Mouse (Mus musculus) testis, adult 2 months (tissue): ENCODE measurements around the gene Gm17660. TPM values are rescaled to one million over a fixed set of nuclear protein-coding genes. Genes with fewer than 3 reads are reported as not detected.

Experiments used
- H3K27ac ChIP-seq: fragments of 200-500 bp; 2 replicates; pipeline ENCODE4 v1.5.1; 2012; ENCODE audit warnings: low read depth, low read length; ENCODE audit not compliant: control insufficient read depth, insufficient read depth
- H3K27me3 ChIP-seq: fragments of 200-500 bp; 2 replicates; pipeline ENCODE4 v1.6.1; 2012; ENCODE audit warnings: mild to moderate bottlenecking, low read length, moderate library complexity; ENCODE audit not compliant: control insufficient read depth, insufficient read depth
- H3K36me3 ChIP-seq: fragments of 200-500 bp; 2 replicates; pipeline ENCODE4 v1.6.1; 2012; ENCODE audit warnings: mild to moderate bottlenecking, low read length; ENCODE audit not compliant: control insufficient read depth, insufficient read depth
- H3K4me1 ChIP-seq: fragments of 200-500 bp; 2 replicates; pipeline ENCODE4 v1.6.1; 2012; ENCODE audit warnings: low read length; ENCODE audit not compliant: control insufficient read depth, insufficient read depth
- H3K4me3 ChIP-seq: fragments of 200-500 bp; 2 replicates; pipeline ENCODE4 v1.5.1; 2012; ENCODE audit warnings: low read depth, mild to moderate bottlenecking, low read length, moderate library complexity, mixed read lengths; ENCODE audit not compliant: control insufficient read depth
- CTCF ChIP-seq: fragments of 200-500 bp; IDR thresholded peaks from 2 replicates; pipeline ENCODE4 v1.5.1; 2012; ENCODE audit warnings: low read depth, mild to moderate bottlenecking, inconsistent platforms, low read length, moderate library complexity; ENCODE audit not compliant: control insufficient read depth, insufficient read depth, insufficient replicate concordance
- POLR2A ChIP-seq: fragments of 200-500 bp; IDR thresholded peaks from 2 replicates; pipeline ENCODE4 v1.6.1; 2012; ENCODE audit warnings: low read depth, mild to moderate bottlenecking, inconsistent platforms, low read length, moderate library complexity; ENCODE audit not compliant: control insufficient read depth
- polyA plus RNA-seq: library from polyadenylated mRNA; depleted of rRNA; stranded (reverse); fragments of >200 nt; gene quantifications from 2 replicates; pipeline ENCODE4 v1.2.3, GENCODE M21; 2012

The Gm17660 gene
- polyA plus RNA-seq, 1 experiment, result 0.62 TPM

DNA sequence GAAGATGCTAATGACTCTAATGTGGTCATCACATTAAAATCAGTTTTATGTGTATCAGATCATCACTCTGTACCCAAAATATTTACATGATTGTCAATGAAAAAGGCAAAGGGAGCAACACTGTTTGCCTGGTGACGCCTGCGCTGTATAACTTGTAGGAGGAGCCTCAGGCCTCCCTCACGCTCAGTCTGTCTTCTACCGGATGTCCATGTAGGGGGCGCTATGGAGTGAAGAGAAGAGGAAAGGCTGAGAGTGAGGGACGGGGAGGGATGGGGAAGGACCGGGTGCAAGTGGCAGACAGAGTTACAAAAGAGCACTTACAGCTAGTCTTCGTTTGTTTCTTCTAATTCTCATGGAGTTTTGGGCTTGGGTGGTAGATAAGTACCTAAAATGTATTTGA lies 24.5 kb downstream of the Gm17660 start:
- no peaks in the 10 kb centered on the region; the same call in 1 of the 2 replicates for H3K4me1 ChIP-seq
- peaks cover 1% of the 10 kb centered on the region; the same call in 1 of the 2 replicates for H3K36me3 ChIP-seq
- H3K27ac ChIP-seq, result no peak overlapping the region
- H3K27me3 ChIP-seq, result no peaks in the 10 kb centered on the region
- TF ChIP-seq CTCF (peak; percentile 66; the same call in 1 of the 2 replicates), POLR2A (no peak)
- H3K4me3 ChIP-seq, result no peak overlapping the region

DNA sequence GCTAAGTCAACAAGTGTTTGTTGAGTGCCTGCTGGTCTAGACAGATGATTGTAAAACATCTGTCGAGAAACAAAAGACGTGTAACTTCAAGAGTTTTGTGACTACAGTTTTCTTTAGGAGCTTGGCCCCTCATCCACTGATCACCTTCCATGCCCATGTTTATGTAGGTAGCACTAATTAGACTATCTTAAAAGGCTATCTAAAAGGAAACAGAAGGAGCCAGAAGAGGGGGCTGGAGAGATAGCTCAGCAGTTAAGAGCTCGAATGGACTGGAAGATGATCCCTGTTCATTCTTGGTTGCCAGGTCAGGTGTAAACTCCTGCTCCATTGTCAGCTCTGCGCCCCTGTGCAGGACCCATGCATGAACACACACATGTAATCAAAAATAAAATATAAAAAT lies 29.3 kb downstream of the Gm17660 start:
- Histone ChIP-seq H3K27ac (no peak overlapping the region; the same call in 1 of the 2 replicates), H3K4me1 (peaks cover 6% of the 10 kb centered on the region), H3K36me3 (0 out of 2 replicates have a peak, but pooled peaks cover 1% of the 10 kb centered on the region), H3K4me3 (no peak overlapping the region), H3K27me3 (no peaks in the 10 kb centered on the region)
- TF ChIP-seq CTCF (no peak), POLR2A (no peak)

DNA sequence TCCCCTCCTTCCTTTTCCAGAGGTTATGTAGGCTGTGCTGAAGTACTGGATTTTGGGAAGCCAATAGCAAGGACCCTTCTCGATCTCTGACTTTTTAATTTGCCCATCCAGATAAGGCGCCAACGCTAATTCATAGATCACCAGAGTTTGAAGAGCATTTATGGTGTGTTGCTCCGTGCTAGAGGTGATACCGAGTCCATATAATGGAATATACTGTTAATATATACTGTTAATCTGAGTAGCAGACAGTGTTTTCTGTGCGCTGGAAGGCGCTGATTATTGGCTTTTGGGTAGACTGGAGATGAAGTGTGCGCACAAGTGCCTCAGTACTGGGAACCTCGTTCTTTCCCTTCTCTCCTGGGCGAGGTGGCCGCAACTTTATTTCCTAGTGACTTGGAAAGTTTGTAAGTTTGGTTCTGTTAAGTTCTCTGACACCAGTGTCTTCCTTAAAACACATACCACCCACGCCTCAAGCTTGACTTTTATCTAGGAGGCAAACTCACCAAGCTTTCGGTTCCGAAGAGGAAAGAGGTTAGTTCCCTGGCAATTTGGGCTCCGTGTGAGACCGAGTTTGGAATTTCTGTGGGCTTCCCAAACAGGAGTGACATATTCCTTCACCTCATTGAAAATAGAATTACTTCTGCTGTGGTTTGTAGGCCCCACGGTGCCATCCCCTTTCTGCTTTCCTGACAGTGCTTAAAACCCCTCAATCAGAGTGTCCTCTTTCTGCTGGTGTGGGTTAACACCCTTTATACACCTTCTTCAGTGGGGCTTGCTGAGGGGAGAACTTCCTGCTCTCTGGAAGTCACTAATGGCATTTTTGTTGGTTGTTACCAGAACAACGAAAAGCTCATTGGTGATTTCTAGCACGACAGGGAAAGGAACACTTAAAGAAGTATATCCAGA lies 30.0 kb downstream of the Gm17660 start:
- H3K27ac ChIP-seq, result peak overlapping the region; percentile 84
- H3K4me3 ChIP-seq, result peak overlapping the region; percentile 91
- H3K36me3 ChIP-seq, result 0 out of 2 replicates have a peak, but pooled peaks cover 1% of the 10 kb centered on the region
- no peak for TF ChIP-seq POLR2A
- no peak for TF ChIP-seq CTCF
- H3K4me1 ChIP-seq, result peaks cover 6% of the 10 kb centered on the region
- no peaks in the 10 kb centered on the region for H3K27me3 ChIP-seq

DNA sequence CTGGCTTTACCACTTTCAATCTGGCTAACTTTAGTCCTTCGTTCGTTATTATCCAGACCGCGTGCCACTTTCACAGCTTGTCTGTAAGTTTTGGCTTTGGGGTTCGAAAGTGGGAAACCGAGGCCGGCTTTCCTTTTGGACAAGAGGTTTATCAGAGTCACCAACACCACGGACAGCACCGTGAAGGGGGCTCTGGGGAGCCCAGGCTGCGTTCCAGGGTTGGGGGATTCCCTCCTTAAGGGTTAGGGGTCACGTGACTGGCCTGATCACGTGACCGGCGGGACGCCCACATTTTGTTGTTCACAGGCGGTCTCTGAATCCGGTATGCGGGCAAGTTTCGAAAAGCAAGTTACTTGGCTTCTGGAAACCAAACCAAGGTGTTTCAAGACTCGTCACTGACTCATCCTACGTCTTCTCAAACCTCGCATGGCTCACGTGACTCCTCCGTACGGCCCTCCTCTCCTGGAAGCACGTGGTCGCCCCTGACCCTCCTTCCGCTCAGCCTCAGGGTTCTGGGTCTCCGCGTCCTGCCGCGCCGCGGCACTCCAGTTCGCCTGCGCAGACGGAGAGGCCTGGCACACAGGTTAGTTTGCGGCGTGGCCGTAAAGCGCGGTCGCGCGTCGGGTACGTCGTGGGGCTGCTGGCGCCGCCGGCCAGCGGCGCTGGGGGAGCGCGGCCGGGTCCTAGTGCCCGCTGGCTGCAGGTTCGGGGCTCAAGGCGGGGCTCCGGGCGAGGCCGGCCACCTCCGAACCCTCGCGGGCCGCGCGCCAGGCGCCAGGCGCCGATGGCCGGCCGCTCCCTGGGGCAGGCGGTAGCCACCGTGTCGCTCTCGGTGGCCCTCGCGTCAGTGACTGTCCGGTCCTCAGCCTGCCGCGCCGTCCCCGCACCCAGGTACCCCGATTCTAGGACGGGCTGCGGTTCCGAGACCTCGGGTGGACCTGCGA lies 30.9 kb downstream of the Gm17660 start, which contains the start of gene Nudt9:
Gene Nudt9, plus strand, starts transcription at position 51 of the 944 bp plus-strand sequence.
- 0 out of 2 replicates have a peak, but pooled peaks cover under 1% of the 10 kb centered on the region for H3K36me3 ChIP-seq
- H3K4me1 ChIP-seq, result peaks cover 6% of the 10 kb centered on the region
- peak within 1 kb of the TSS; percentile 88 for H3K27ac ChIP-seq
- peak; percentile 58 for TF ChIP-seq POLR2A
- TF ChIP-seq CTCF, result no peak
- H3K27me3 ChIP-seq, result no peaks in the 10 kb centered on the region
- peak within 1 kb of the TSS; percentile 91 for H3K4me3 ChIP-seq

DNA sequence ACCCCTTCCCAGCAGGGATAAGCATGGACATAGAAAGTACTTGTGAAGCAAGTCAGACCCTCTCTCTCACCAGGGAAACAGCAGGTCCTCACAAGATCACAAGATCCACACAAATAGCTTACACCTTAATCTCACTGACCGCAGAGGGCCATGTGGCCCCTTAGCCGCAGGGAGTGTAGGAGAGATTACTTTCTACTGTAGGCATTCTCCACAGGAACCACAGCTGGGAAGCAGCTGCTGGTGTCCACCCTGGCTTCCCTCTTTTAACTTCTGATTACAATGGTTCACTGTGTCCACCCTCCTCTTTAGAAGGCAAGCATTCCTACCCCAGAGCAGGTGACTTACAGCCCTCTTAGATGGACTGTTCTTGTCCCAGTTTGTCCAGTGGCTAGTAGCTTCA lies 33.7 kb downstream of the Gm17660 start:
- H3K4me3 ChIP-seq, result no peak overlapping the region
- no peak for TF ChIP-seq CTCF
- no peak for TF ChIP-seq POLR2A
- no peaks in the 10 kb centered on the region for H3K27me3 ChIP-seq
- no peak overlapping the region for H3K27ac ChIP-seq
- H3K36me3 ChIP-seq, result no peaks in the 10 kb centered on the region
- peaks cover 6% of the 10 kb centered on the region for H3K4me1 ChIP-seq

DNA sequence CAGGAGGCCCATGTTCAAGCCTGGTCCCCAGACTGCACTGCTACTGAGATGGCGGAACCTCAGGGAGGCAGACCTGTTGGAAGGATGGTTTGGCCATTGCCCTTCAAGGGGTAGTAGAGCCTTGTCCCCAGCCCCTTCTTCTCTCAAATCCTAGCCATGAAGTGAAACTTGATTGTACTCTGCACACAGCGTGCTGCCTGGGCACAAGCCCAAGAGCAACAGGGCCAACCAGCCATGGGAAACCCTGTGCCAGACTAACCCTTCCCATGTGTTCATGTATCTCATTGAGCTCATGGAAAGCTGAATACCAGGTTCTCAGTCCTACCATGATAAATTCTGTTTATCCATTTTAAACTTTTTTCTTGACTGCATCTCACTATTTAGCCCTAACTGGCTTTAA lies 34.5 kb downstream of the Gm17660 start:
- Histone ChIP-seq H3K4me3 (no peak overlapping the region), H3K36me3 (no peaks in the 10 kb centered on the region), H3K27me3 (no peaks in the 10 kb centered on the region), H3K4me1 (peaks cover 6% of the 10 kb centered on the region), H3K27ac (peak overlapping the region; percentile 15; the same call in 1 of the 2 replicates)
- TF ChIP-seq POLR2A (no peak), CTCF (no peak)
